Mouse (Mus musculus) kidney, adult 18-20 months (tissue): ENCODE results near the gene Taf4.
A peak's percentile ranks its signal among the peaks of the same experiment; 100 is the strongest.

Experiments
- DNase-seq: peaks from one replicate; pipeline ENCODE4 v3.0.0; 2021

Taf4 gene

DNA sequence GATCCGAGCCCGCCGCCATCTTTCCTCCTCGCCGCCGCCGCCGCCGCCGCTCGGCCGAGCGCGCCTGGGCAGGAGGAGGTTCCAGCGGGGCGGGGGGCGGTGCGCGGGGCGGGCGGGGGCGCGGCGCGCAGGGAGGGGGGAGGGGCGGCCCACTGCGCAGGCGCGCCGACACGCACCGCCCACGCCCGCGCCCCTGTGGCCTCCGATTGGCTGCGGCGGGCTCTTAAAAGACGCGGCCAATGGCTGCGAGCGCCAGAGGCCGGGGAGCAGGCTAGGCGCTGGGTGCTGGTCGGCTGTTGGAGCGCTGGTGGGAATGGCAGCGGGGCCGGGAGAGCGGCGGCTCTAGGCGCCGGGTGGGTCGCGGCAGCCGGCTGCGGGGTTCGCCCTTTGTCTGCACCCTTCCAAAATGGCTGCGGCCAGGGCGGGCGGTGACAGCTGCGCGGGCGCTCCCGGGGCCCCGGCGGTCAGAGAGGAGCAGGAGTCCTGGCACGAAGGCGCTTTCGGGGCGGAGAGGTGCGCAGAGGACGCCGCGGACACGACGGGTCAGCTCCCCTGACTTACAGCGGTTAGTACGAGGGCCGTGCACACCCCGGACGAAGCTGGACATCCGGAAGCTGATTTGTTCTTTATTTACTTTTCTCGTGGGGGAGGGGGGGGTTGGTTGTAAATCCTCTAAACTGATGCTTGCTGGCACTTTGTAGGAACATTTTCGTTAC is at the start of gene Taf4:
Gene Taf4 (minus strand): TSS at position 19 of the 716 bp plus-strand sequence.
- peak; percentile 93 for DNase-seq

DNA sequence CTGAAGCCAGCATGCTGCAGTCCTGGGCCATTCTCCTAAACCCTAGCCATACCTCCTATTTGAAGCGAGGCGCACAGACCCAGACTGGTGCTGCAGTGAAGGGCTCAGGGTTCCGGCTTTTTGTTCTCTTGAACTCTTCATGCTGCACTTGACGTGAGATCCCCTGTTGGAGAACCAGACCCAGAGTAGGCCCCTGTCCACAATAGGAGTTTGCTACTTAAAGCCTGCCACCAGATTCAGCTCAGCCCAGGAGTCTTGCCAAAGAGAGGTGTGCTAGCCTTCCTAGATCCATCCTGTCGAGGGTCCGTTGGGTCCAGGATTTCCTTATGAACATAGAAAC is 49.4 kb upstream of the Taf4 start:
- DNase-seq: no peak

DNA sequence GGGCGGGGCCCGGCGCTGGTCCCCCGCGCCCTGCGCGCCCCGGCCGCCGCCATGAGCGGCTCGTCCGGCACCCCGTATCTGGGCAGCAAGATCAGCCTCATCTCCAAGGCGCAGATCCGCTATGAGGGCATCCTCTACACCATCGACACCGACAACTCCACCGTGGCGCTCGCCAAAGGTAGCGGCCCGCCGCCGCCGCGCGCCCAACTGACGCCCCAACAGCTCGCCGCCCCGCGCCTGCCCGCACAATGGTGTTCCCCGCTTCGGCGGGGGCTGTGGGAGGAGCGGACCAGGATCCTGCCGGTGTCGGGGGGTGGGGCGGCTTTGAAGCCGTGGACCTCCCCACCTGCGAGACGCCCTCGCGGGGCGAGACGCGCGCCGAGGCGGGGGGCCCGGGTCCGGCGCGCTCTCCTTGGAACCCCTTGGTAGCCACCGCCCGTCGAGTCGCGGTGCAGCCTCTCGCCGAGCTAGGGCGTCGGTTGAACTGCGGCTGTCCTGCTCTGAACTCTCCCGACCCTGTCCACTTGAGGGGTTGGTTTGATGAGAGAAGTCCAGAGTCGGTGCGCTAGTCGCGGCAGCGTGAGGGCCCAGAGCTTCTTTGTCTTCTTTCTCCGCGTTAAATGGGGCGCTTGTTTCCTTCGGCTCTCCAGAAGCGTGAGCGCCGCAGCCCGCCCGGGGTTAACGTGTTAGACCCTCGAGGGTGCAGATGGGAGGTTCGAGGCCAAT is 48.9 kb upstream of the Taf4 start:
- no peak for DNase-seq

DNA sequence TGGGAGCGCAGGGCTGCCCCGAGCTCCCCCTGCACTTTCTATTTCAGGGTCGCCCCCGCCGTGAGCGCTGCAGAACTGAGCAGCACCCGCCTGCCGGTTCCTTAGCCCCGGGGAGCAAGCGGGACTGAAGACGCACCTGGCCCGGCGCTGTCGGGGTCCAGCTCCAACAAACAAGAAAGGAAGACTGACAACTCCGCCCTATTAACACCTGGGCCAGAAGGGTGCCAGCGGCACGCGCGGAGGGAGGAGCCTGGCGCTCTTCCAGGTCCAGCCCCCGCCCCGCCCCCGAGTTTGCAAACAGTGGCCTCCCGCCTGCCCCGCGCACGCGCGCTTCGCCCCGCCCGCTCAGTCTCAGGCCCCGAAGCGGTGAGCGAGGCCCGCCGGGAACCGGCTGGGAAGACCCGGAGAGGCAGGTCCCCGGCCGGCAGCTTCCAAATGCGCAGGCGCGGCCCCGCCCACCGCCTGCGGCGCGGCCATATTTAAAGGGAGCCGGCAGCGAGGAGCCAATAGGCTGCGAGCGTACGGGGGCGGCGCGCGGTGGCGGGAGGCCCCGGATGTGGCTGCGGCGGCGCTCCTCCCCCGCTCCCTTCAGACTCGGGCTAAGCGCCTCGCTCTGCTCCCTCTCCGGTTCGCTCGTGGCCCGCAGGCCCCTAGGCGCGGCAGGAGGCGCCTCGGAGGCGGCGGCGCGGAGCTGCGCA is 48.1 kb upstream of the Taf4 start, which contains the start of gene Lsm14b:
Gene Lsm14b (plus strand): TSS at position 587 of the 698 bp plus-strand sequence.
- DNase-seq: peak; percentile 99

DNA sequence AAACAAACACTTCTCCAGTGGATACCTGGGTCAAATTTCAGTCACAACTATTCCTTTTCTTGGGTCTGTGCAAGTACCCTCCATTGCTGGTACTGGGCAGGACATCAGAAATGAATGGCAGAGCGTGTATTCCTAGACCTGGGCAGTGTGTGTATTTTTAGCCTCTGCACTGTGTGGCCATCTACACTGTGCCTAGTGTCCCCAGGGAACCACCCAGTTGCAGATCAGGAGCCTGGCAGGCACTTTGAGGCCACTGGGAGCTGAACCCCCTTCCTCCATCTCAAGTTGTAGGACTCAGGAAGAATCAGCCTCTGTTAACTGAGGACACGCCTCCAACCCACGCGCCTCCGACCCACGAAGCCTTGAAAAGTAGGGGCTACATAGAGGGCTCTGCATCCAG is 46.3 kb upstream of the Taf4 start:
- no peak for DNase-seq

DNA sequence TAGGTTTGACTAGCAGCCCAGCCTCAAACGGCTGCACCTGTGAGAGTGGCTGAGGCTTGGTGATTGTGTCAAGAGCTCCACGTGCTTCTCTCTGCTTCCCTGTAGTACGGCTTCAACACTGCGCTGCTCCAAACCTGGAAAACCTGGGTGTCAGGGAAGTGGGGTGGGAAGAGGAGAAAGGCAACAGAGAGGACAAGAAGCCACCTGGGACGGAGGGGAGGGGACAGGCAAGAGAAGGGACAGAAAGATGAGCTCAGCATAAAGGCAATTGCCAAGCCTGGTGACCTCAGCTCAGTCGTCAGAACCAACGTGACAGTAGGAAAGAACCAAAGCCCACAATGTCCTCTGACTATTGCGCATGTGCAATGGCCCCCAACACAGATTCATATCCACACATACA is 44.5 kb upstream of the Taf4 start:
- DNase-seq: no peak

DNA sequence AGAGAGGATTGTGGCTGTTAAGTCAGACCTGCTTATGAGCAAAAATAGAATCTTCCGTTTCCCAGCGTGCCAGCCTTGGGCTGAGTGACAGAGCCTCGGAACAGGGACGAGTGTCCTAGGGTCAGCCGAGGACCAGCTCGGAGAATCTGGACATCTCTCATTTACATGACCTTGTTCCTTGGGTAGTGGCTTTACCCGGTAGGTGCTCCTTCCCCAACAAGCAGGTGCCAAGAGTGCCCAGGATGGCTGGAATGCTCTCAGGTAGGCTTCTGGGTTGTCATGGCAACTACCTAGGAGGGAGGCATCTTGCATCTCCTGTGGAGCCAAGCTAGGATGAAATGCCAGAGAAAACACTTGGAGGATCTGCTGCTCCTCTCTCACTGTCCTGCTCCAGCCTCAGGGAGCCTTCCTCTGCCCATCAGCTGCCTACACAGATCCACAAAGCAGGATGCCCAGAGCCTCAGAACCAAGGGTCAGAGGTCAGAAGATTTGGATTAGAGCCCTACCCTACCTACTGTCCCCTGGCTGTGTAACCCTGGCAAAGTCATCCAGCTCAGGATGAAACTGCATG is 43.7 kb upstream of the Taf4 start:
- no peak for DNase-seq

DNA sequence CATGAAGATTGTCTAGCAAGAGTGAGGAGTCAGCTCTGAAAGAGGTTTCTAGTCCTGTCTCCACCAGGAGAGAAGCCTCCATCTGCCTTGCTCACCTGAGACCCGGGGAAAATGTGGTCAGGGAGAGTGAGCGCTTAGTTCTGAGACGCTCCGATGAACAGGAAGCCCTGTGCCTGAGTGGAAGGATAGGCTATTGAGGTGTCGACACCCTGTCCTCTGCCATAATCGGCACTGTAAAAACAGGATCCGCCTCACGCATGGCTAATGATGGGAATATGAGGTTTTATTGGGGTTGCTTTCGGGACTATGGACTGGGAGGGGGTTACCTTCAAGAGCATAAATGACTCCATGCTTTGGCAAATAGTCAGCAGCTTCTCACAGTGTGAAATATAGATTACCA is 42.1 kb upstream of the Taf4 start:
- no peak for DNase-seq

DNA sequence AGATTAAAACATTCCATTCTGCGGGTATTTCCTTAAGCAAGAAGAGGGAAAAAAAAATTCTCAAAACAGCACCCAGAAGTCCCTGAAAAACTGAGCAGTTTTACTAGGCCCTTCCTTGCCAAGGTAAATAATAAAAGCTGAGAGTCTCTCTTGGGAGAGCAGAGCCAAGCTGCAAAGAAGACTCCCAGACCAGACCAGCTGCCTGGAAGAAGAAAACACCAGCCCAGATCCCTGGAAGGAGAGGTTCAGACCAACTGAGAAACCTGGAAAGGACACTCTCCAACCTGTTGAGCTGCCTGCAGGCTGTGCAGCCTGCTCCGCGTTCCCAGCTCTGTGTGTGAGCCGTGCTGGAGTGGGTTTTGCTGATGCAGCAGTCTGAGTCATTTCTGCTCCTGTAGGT is 41.2 kb upstream of the Taf4 start:
- no peak for DNase-seq

DNA sequence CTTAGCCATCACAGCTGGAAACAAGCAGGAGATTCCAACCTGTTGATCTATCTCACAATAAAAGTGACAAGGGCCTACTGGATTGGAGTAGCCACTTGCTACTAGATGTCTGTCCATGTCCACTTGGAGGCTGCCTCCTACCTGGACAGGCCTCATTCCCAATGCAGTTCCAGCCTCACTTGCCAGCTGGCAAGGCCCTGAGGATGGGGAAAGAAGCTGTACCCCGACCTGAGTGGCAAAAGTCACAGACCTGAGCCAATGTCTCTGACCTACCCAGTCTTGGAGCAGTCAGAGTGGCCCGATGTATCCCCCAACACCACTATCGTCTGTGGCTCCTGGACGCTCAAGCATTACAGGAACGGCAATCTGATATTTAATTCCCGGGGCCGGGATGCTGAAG is 37.2 kb upstream of the Taf4 start:
- DNase-seq: no peak

DNA sequence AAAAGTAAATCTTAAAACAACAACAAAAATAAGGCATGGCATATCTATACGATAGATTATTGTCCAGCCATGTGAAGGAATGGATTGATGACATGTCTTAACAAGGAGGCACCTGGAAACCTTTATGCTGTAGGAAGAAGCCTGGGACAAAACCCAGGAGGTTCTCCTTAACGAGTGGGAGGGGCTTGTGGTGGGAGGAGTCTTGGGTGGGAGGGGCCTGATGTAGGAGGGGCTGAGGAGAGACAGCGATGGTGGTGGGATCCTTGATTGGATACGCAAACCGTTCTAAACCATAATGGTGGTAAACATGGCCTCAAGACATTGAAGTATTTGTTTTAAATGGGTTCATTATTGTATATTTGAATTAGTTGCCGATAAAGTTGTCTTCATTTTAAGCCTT is 34.9 kb upstream of the Taf4 start:
- no peak for DNase-seq

DNA sequence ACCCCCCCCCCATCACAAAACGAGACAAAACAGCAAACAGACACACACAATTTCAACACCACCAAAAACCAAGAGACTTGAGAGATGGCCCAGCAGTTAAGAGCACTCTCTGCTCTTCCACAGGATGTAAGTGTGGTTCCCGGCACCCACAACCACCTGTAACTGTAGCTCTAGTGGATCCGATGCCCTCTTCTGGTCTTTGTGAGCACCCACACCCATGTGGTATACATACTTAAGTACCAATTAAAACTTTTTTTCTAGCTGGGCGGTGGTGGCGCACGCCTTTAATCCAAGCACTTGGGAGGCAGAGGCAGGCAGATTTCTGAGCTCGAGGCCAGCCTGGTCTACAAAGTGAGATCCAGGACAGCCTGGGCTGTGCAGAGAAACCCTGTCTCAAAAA is 34.2 kb upstream of the Taf4 start:
- DNase-seq: no peak

DNA sequence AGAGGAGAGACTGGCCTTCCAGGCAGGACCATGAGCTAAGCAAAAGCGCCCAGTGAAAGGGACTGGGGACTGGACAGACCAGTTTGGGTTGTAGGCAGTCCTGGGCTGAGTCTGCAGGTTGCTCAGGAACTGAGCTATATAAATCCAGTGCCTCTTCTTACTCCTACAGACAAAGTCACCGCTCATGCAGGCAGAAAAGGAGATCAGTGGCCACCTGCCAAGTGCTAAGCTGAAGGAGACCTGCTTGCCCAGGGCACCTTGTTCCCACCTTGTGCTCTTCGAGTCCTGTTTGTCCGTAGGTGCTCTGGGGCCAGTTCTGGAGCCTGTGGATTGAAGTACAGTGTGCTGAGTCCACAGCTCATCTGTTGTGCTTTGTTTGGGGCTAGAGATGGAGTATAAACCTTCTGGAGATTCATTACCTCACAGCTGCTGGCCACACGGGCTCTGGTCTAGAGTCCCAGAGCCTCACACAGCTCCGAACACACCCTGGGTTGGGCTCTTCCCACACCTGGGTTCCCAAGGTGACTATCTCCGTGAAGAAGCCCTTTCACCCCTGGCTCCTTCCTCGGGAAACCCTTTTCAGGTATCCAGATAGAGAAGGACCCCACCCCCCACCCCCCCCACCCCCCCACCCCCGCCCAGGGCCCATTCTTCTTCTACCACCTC is 30.0 kb upstream of the Taf4 start:
- no peak for DNase-seq

DNA sequence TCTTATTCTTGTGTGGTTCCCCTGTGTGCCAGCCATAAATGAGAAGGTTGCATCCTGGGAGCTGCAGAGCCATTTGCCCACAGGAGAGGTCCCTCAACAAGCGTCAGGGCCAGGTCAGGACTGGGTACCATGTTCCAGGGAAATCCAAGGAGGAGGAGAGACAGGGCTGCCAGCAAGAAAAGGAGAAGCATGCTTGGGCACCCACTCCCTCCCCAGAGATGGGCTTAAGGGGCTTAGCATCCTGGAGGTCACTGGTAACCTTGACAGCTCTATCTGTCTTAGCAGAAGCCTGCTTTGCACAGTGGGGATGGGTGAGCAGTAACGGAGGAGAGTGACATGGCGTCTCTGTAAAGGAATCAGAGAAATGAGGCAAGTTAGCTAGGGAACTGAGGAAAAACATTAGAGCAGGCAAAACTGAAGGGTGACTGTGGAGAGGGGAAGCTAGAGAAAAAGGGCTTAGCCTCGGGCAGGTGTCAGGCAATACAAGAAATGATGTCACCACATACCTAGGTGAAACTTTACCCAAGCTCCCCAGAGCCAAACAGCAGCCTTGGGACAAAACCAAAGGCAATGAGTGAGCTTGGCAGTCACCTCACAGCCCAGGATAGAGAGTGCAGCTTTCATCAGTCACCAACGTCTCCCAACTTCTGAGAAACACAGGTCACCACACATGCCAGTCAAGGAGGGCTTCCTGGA is 29.4 kb upstream of the Taf4 start:
- no peak for DNase-seq

DNA sequence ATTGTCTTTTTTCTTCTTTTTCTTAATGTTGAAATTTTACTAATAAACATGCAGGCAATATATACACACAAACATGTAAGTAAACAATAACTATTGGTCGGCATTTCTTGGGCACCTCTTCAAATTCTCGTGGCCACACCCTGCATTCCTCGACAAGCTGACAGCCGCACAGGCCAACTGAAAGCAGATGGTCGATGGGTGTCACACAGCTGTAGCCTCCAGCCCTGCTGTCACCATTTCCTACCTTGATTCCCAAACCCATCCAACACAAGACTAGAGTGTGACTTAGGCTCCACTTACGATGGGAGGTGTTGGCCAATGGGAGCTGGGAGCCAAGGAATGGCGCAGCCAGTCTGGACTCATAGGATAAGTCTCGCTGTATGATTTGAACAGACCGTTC is 25.2 kb upstream of the Taf4 start:
- DNase-seq: no peak

DNA sequence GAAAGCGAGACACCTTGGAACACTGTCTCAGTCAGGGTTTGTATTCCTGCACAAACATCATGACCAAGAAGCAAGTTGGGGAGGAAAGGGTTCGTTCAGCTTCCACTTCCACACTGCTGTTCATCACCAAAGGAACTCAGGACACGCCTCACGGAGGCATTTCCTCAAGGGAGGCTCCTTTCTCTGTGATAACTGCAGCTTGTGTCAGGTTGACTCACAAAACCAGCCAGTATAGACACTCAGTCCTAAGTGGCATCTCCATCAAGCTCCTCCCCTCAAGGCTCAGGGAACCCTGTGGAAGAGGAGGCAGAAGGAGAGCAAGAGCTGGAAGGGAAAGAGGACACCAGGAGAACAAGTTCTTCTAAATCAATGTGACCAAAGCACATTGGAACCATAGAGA is 22.0 kb upstream of the Taf4 start:
- no peak for DNase-seq

DNA sequence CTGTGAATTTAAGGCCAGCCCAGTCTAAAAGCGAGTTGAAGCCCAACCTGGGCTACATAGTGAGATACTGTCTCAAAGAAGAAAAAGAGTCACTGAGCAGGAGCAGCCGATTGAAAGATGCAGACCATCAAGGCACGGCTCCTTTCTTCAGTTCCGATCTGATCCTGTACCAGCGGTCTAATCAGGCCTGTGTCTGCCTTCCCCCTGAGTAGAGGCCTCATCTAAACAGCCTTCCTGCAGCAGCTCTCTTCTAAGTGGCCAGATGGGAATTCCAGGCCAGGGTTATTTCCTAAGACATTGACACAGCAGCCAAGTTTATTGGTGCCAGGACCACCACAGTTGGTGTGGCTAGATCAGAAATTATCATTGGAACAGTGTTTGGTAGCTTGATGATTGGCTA is 16.6 kb upstream of the Taf4 start:
- no peak for DNase-seq

DNA sequence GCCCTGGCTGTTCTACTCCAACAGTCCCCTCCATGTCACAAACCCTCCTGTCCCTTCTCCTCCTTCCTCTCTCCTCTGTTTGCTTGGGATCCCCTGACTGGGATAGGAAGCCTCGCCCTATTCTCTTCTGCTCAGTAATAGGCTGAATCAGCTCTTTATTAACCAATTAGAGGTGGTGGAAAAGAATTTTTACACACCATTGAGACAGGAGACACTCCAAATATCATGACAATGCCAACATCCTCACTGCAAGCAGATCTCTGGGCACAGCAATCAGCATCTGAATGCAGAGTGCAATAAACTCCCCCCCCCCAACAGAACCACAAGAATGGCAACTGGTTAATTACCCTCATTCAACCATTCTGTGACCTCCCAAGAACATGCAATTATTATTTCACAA is 12.7 kb upstream of the Taf4 start:
- DNase-seq: no peak

DNA sequence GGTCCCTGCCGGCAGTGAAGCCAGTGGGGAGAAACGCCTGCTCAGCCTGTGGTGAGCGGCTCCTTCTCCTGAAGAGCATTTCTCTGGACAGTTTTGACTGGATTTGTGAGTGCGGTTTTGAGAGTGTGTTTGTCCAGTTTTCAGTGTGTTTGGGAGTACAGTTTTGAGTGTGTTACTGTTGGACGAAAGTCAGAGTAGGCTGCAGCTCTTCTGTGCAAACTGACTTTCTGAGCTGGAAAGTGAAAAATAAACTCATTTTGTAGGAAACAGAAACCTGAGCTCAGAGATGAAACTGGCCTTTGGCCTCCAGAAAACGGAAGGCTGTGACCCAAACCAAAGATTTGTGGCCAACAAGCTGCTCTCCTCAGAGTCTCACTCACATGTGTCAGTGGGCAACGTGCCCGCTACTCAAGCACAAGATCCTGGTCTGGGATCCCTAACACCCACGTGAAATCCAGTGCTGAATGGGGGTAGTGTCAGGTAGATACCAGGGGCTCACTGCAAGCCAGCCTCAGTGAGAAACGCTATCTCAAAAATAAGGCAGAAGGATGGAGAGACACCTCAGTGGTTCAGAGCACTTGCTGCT is 10.1 kb upstream of the Taf4 start:
- DNase-seq: no peak

DNA sequence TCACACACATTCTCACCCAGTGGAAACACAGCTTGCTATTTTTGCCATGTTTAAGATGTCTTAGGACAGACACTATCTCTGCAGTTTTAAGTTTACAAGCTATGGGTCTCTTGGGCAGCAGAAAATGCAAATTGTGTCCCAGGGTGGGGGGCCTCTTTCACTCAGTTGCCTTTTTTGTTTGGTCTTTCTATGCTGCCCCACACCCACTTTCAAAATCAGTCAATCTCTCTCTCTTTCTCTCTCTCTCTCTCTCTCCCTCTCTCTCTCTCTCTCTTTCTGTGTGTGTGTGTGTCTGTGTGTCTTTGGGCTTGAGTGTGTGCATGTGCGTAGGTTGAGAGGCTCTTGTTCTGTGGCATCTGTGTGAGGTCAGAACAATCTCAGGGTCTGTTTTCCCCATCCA is 9.2 kb upstream of the Taf4 start:
- no peak for DNase-seq

DNA sequence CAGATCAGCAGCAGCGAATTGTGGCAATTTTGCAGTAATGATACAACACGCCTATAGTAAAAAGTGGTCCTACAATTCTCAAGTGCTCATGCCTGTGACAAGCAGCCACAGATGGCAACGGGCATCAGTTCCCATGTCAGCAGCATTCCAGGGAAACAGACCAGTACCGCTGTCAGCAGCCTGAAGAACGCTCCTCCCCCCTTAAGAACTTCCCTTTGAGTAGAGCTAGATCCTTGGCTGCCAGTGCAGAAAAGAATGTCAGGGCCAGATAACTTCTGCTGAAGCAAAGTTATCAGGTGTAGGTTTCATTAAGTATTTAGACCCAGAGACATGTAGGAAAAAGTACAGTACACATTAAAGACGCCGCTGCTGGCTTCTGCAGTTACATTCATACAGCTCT is 8.4 kb upstream of the Taf4 start:
- DNase-seq: no peak

DNA sequence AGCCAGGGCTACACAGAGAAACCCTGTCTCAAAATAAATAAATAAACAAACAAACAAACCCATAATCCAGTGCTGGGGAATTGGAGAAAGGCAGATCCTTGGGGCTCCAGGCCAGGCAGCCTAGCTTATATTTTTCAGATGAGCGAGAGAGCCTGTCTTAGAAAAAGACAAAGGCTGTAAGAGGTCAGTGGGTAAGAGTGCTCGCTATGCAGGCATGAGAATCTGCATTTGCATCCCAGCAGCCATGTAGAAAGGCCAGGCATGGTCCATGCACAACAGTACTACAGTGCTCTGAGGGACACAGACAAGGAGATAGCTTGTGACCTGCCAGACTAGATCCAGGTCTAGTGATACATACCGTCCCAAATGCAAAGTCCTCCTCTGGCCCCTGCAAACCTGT is 6.3 kb upstream of the Taf4 start:
- DNase-seq: no peak
